Mouse (Mus musculus): ENCODE data around the gene Naaa.

The Naaa gene

DNA sequence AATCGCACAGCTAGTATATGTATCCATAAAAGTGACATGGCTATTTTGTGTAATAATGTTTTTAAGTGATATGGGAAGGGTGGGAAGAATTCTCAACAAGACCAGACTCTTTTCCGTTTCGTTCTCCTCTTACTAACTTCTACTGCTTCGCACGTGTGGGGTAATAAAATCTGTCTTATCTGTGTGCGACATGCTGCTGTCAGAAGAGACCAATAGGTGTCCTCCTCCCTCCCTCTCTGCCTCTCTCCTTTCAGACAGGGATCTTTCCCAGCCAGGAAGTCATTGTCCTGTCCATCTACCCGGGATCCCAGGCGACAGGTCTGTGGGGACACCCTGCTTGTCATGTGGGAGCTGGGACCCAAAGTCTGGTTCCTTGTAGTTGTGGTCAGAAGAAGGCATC, 67.8 kb downstream of the Naaa start:
- DNase-seq (ENCODE audit: low spot score): no peak

Measured in c-Kit-positive CD71-positive TER-119-positive erythroid progenitor cells, embryonic 14.5 days (primary cell).